Mouse (Mus musculus): ENCODE data around the gene Btbd11. TPM values are rescaled to one million over a fixed set of nuclear protein-coding genes. Genes with fewer than 3 reads are reported as not detected.

The Btbd11 gene
- total and polyA plus RNA-seq, 3 experiments: 10.1 to 18.5 (median 15.4) TPM

DNA sequence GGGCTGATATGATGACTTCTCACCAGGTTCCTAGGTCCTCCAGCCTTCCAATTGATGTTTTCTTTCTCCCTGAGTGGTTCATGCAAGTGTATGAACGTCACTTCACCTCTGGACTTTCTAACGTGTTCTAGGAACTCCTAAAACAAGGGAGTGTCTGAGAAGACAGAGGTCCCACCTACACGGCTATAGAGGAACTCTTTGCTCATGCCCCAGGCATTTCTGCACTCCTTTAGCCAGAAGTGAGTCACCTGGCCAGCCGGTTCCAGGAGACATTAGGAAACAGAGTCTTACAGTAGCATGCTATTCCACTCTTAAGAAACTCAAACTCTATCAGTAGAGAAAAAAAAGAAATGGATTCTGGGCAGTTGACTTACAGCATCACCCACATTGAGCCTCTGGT is 14.5 kb upstream of the Btbd11 start:
- in situ Hi-C loops (cut with MboI; ENCODE audit: low pct_ligation_motif_present, low pct_unique_long_range_greater_than_20kb, low sequenced_read_pairs): no loop called here
- dilution Hi-C loops (cut with MboI; ENCODE audit: extremely low pct_ligation_motif_present, extremely low pct_unique_long_range_greater_than_20kb, low sequenced_read_pairs): no loop called here
- no peaks in the 10 kb centered on the region for H3K27me3 ChIP-seq (replicated peaks)

DNA sequence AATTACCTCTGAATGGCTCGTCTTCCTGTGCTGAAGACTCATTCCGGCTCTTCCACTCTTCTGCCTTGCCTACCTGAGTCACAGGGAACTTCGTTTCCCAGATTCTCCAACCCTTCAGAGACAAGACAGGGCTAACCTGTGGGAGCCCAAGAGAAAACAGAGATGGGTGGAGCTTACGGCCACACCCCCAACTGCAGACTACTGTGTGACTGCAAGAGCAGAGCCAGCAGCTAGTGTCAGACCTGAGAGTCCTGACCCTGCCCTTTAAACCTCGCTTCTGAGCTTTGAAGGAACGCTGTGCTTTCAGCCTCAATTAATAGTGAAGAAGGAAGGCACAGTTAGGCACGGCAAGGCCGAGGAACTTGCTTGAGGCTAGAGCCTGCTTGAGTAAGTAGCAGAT is 7.6 kb upstream of the Btbd11 start:
- H3K9me3 ChIP-seq (replicated peaks; ENCODE audit: low read length): no peaks in the 10 kb centered on the region
- no peaks in the 10 kb centered on the region for H3K36me3 ChIP-seq (replicated peaks in 1 of 2; ENCODE audit: control insufficient read depth in 1 of 2, insufficient read depth in 1 of 2, low read length in 1 of 2)
- no peak for DNase-seq (ENCODE audit: extremely low read depth)
- H3K27ac ChIP-seq (ENCODE audit: insufficient read depth, low read depth): no peak overlapping the region
- dilution Hi-C loops (cut with MboI; ENCODE audit: extremely low pct_ligation_motif_present, extremely low pct_unique_long_range_greater_than_20kb, low sequenced_read_pairs) (no loop called here), in situ Hi-C loops (cut with MboI; ENCODE audit: low pct_ligation_motif_present, low pct_unique_long_range_greater_than_20kb, low sequenced_read_pairs) (no loop called here)
- no peak overlapping the region for H3K4me3 ChIP-seq (replicated peaks in 1 of 3; ENCODE audit: low read depth in 2 of 3, low read length in 2 of 3, poor library complexity in 1 of 3)
- peaks cover 0 to 5% of the 10 kb centered on the region in 2 experiments; a peak in 1 of 4 replicates for H3K4me1 ChIP-seq (ENCODE audit: control insufficient read depth in 1 of 2, insufficient read depth in 2 of 2)
- no peak overlapping the region for H3K4me2 ChIP-seq (ENCODE audit: insufficient read depth, low read depth, poor library complexity, severe bottlenecking)
- no peaks in the 10 kb centered on the region for H3K79me2 ChIP-seq (replicated peaks; ENCODE audit: control insufficient read depth, extremely low read depth, insufficient read depth, poor library complexity, severe bottlenecking)
- H3K9ac ChIP-seq (ENCODE audit: insufficient read depth, low read depth): no peak overlapping the region
- no peaks in the 10 kb centered on the region for H3K27me3 ChIP-seq (replicated peaks)
- no peak for TF ChIP-seq EP300 (IDR thresholded peaks at IDR 0.05; ENCODE audit: low read length)
- TF ChIP-seq POLR2AphosphoS2 (IDR thresholded peaks at IDR 0.05; ENCODE audit: low read depth, low read length): no peak
- no peak for TF ChIP-seq ZNF384 (IDR thresholded peaks at IDR 0.05; ENCODE audit: low read depth, low read length)
- TF ChIP-seq ETS1 (conservative IDR thresholded peaks at IDR 0.05; ENCODE audit: low read depth, low read length): no peak
- TF ChIP-seq ZKSCAN1 (IDR thresholded peaks at IDR 0.05; ENCODE audit: borderline replicate concordance, low read depth, low read length): no peak
- no peak for TF ChIP-seq SIN3A (IDR thresholded peaks at IDR 0.05; ENCODE audit: low read length)
- TF ChIP-seq MEF2A (IDR thresholded peaks at IDR 0.05; ENCODE audit: borderline replicate concordance, low read depth, low read length): no peak
- TF ChIP-seq E2F4 (IDR thresholded peaks at IDR 0.05; ENCODE audit: insufficient replicate concordance, low read depth, low read length): no peak
- TF ChIP-seq CHD1 (IDR thresholded peaks at IDR 0.05; ENCODE audit: low read depth, low read length): no peak
- no peak for TF ChIP-seq ZMIZ1 (IDR thresholded peaks at IDR 0.05; ENCODE audit: low read depth, low read length)
- TF ChIP-seq JUN (IDR thresholded peaks at IDR 0.05; ENCODE audit: insufficient read depth, low read depth, low read length): no peak
- no peak for TF ChIP-seq HCFC1 (IDR thresholded peaks at IDR 0.05; ENCODE audit: low read depth, low read length)

More for the DNA sequence above, 14.5 kb upstream of the Btbd11 start:
- H3K9ac ChIP-seq (ENCODE audit: insufficient read depth, low read depth): no peak overlapping the region
- no peaks in the 10 kb centered on the region for H3K9me3 ChIP-seq (replicated peaks; ENCODE audit: low read length)
- H3K79me2 ChIP-seq (replicated peaks; ENCODE audit: control insufficient read depth, extremely low read depth, insufficient read depth, poor library complexity, severe bottlenecking): no peaks in the 10 kb centered on the region
- no peak overlapping the region for H3K4me2 ChIP-seq (ENCODE audit: insufficient read depth, low read depth, poor library complexity, severe bottlenecking)
- TF ChIP-seq E2F4 (IDR thresholded peaks at IDR 0.05; ENCODE audit: insufficient replicate concordance, low read depth, low read length) (no peak), RAD21 (IDR thresholded peaks at IDR 0.05; ENCODE audit: low read depth, low read length) (no peak)
- H3K27ac ChIP-seq (ENCODE audit: insufficient read depth, low read depth): no peak overlapping the region
- H3K36me3 ChIP-seq (replicated peaks in 1 of 2; ENCODE audit: control insufficient read depth in 1 of 2, insufficient read depth in 1 of 2, low read length in 1 of 2): no peaks in the 10 kb centered on the region
- no peak overlapping the region for H3K4me3 ChIP-seq (replicated peaks in 1 of 3; ENCODE audit: low read depth in 2 of 3, low read length in 2 of 3, poor library complexity in 1 of 3)
- H3K4me1 ChIP-seq (ENCODE audit: control insufficient read depth in 1 of 2, insufficient read depth in 2 of 2): no peaks in the 10 kb centered on the region
- DNase-seq (ENCODE audit: extremely low read depth): no peak

DNA sequence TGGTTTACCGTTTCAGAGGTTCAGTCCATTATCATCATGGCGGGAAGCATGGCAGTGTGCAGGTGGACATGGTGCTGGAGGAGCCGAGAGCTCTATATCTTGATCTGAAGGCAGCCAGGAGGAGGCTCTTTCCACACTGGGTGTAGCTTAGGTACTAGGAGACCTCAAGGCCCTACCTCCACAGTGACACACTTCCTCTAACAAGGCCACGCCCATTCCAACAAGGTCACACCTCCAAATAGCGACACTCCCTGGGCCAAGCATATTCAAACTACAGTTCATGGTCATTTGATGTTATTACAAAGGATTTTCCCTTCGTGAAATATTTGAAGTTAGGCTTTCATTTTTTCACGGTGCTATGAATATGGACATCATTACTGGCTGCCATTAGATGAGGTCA is 3.6 kb upstream of the Btbd11 start:
- H3K4me2 ChIP-seq (ENCODE audit: insufficient read depth, low read depth, poor library complexity, severe bottlenecking): no peak overlapping the region
- H3K79me2 ChIP-seq (replicated peaks; ENCODE audit: control insufficient read depth, extremely low read depth, insufficient read depth, poor library complexity, severe bottlenecking): no peaks in the 10 kb centered on the region
- H3K4me3 ChIP-seq (replicated peaks in 1 of 3; ENCODE audit: low read depth in 2 of 3, low read length in 2 of 3, poor library complexity in 1 of 3): no peak overlapping the region
- dilution Hi-C loops (cut with MboI; ENCODE audit: extremely low pct_ligation_motif_present, extremely low pct_unique_long_range_greater_than_20kb, low sequenced_read_pairs) (no loop called here), in situ Hi-C loops (cut with MboI; ENCODE audit: low pct_ligation_motif_present, low pct_unique_long_range_greater_than_20kb, low sequenced_read_pairs) (loop anchor here (10.0 kb wide), 2 partner anchors 88 to 168 kb away; no protein-coding TSS in a partner anchor)
- H3K27me3 ChIP-seq (replicated peaks): no peaks in the 10 kb centered on the region
- H3K4me1 ChIP-seq (ENCODE audit: control insufficient read depth in 1 of 2, insufficient read depth in 2 of 2): peaks cover 0 to 12% of the 10 kb centered on the region in 2 experiments; a peak in 2 of 4 replicates
- H3K9me3 ChIP-seq (replicated peaks; ENCODE audit: low read length): peaks cover 6% of the 10 kb centered on the region
- TF ChIP-seq RAD21 (IDR thresholded peaks at IDR 0.05; ENCODE audit: low read depth, low read length): no peak
- no peak for TF ChIP-seq HCFC1 (IDR thresholded peaks at IDR 0.05; ENCODE audit: low read depth, low read length)
- no peak for TF ChIP-seq CHD1 (IDR thresholded peaks at IDR 0.05; ENCODE audit: low read depth, low read length)
- TF ChIP-seq RCOR1 (conservative IDR thresholded peaks at IDR 0.05; ENCODE audit: low read depth, low read length): no peak
- TF ChIP-seq MEF2A (IDR thresholded peaks at IDR 0.05; ENCODE audit: borderline replicate concordance, low read depth, low read length): no peak
- no peak for TF ChIP-seq UBTF (IDR thresholded peaks at IDR 0.05; ENCODE audit: low read depth, low read length)
- no peak for TF ChIP-seq EP300 (IDR thresholded peaks at IDR 0.05; ENCODE audit: low read length)
- no peak for DNase-seq (ENCODE audit: extremely low read depth)
- H3K27ac ChIP-seq (ENCODE audit: insufficient read depth, low read depth): no peak overlapping the region
- no peak overlapping the region for H3K9ac ChIP-seq (ENCODE audit: insufficient read depth, low read depth)
- H3K36me3 ChIP-seq (replicated peaks in 1 of 2; ENCODE audit: control insufficient read depth in 1 of 2, insufficient read depth in 1 of 2, low read length in 1 of 2): peaks cover 0 to 5% of the 10 kb centered on the region in 2 experiments

All from CH12.LX (cell line).